Mouse (Mus musculus): Measurements from ENCODE around the gene Nfkb2.

Nfkb2 gene

GRCm38 (mm10) chr19:46322144-46322995 is 18.2 kb downstream of the Nfkb2 start:
- intact Hi-C loops (cut with DNase I): no loop called here

DNA sequence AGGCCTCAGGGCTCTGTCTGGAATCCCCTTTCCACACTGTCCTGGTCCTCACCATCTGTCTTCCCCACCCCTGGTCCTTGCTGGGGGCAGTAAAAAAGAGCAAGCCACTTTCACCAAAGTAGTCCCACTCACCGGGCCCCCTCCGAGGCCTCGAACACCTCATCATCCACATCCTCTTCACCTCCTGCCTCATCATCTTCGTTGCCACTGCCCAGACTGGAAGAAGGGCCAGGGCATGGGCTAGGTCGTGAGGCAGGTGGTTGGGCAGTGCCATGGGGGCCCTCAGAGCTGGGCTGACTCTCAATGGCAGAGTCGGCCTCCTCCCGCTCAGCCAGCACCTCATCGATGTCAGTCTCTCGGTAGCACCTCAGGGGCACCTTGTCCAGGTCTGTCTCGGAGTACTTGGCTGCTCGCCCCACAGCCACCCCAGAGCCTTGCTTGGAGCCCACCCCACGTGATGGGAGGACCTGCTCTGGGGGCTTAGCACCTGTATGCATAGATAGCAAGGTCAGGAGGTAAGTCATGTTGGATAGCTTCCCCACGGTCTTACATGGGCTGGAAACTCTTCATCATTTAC is 19.0 kb downstream of the Nfkb2 start:
- intact Hi-C loops (cut with DNase I): no loop called here

- intact Hi-C loops (cut with DNase I): no loop called here
Measured at GRCm38 (mm10) chr19:46323716-46324115, 19.6 kb downstream of the Nfkb2 start.

- intact Hi-C loops (cut with DNase I): no loop called here
Measured at GRCm38 (mm10) chr19:46324366-46324765, 20.2 kb downstream of the Nfkb2 start.

GRCm38 (mm10) chr19:46324918-46325317 is 20.8 kb downstream of the Nfkb2 start:
- intact Hi-C loops (cut with DNase I): no loop called here

DNA sequence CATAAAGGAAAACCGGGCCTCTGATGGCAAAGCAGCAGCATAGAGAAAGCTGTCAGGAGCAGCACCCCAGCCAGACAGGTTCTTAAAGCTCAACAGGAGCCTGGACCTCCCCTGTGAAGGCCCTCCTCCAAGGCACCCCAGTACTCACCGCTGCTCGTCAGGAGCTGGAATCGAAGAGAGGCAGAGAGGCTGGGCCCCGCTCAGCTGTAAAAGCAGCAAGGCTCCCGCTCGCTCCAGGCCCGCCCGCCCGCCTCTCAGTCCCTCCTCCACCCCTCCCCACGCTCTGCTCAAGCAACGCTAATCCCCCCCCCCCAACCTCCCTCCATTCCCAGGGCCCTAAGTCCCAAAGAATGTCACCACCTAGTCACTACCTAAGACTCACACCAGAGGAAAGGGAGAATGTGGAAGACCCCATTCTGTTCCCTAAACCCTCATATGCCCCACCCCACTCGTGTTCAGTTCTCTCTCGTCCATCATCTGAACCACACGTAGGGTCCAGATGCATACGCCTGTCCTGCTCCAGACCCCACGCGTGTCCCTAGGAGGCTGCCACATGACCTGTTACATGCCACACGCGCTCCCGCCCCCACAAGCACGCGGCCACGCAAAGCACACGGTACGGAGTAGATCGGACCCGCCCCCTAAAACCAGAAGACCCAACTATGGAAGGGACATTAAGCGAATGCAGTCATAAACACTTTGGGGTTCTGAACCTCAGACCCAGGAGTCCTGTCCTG is 22.1 kb downstream of the Nfkb2 start:
- intact Hi-C loops (cut with DNase I): no loop called here

DNA sequence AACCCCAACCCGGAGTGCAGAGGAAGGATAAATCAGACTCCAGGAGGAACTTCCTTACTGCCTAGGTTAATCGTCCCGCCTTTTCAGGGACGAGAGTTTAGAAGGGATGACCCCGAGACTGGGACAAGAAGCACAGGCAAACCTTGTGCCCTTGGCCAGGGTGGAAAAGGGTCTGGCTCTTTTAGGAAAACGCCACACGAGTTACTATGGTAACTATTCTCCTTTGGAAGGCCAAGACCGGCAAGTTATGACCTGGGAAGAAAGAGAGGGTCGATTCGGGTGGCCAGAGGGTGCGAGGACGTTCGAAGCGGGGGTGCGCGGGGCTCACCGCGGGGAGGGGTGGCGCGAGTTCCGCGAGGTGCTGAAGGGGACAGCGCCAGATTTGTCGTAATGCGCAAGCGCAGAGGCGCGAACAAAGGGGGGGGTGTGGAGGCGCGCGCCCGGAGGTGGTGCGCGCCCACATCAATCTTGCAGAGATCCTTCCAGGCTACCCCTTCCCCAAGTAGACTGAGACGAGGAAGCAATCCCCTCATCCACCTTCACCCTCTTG is 22.7 kb downstream of the Nfkb2 start, which contains the start of gene Psd:
Gene Psd, minus strand, starts transcription at position 401 of the 550 bp plus-strand sequence.
- intact Hi-C loops (cut with DNase I): no loop called here

GRCm38 (mm10) chr19:46327531-46328064 is 23.5 kb downstream of the Nfkb2 start:
- intact Hi-C loops (cut with DNase I): no loop called here

GRCm38 (mm10) chr19:46328081-46329030 is 24.2 kb downstream of the Nfkb2 start, which contains the start of gene Fbxl15:
TSS of gene Fbxl15 (plus strand) at chr19:46328184.
- intact Hi-C loops (cut with DNase I): no loop called here

GRCm38 (mm10) chr19:46329031-46329641 is 25.0 kb downstream of the Nfkb2 start:
- intact Hi-C loops (cut with DNase I): no loop called here

DNA sequence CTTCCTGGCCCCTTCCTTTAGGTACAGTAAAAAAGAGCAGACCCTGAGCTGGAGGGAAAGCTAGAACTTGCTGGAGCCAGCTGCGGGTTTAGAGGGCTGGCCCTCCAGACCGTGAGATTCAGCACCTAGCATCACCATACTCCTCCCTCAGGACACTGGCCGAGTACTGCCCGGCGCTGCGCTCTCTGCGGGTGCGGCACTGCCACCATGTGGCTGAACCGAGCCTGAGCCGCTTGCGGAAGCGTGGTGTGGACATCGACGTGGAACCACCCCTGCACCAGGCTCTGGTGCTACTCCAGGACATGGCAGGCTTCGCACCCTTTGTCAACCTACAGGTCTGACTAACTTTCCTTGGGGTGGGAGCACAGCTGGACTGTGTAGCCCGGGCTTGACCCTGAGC is 25.8 kb downstream of the Nfkb2 start:
- intact Hi-C loops (cut with DNase I): loop anchor here (1.0 to 5.0 kb wide), 2 partner anchors 26 to 37 kb away; partner anchors contain the start of gene Nfkb2

DNA sequence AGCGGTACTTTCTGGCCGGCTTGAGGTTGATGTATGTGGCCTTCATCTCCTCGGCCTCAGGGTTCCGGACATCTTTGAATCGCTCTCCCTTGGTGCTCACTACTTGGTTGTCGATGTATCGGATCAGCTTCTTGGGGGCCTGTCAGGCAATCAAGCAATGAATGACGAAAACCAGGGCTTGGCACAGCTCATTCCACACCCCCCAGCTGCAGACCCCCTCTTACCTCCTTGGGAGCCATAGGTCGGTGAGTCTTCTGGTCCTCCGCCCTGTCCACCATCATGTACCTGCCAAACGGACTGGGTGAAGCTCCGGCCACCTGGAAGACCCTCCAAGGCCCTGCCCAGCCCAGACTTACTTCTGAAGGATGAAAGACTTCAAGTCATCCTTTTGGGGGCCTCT is 26.6 kb downstream of the Nfkb2 start:
- intact Hi-C loops (cut with DNase I): loop anchor here (1.0 to 5.0 kb wide), 2 partner anchors 26 to 37 kb away; partner anchors contain the start of gene Nfkb2

DNA sequence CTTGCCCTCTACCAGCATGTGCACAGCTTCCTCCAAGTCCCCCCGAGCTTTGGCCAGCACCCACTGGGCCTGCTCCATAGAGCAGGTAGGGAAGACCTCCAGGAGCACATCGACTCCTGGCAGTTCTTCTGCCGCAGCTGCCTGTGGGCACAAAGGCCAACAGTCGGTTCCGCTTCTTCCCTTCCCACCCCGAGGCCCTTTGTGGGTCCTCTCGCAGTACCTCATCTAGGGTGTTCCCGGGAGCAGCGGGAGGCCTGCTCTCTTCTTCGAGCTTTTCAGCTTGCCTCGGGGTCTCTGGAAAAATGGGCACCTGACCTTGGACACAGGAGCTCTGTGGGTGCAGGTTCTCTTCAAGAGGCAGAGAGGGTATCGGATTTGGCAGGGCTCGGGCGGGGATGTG is 27.2 kb downstream of the Nfkb2 start:
- intact Hi-C loops (cut with DNase I): loop anchor here (5.0 kb wide), 1 partner anchor 36 kb away; no protein-coding TSS in a partner anchor

DNA sequence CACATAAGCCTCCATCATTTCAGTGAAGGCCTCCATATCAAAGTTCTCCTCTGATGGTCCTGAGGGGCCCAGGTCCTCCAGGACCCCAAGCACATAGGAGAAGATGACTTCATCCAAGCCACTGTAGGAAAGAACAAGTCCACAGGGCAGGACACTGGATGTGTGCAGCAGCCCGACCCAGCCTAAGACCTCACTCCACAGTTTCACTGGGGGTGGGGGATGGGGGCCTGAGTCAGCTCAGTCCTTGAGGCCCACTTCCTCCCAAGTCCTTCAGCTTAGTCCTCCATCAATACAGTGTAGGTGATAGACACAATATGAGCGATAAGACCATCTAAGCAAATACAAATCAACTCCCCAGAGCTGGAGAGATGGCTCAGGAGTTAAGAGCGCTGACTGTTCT is 27.8 kb downstream of the Nfkb2 start:
- intact Hi-C loops (cut with DNase I): loop anchor here (5.0 kb wide), 1 partner anchor 35 kb away; no protein-coding TSS in a partner anchor

DNA sequence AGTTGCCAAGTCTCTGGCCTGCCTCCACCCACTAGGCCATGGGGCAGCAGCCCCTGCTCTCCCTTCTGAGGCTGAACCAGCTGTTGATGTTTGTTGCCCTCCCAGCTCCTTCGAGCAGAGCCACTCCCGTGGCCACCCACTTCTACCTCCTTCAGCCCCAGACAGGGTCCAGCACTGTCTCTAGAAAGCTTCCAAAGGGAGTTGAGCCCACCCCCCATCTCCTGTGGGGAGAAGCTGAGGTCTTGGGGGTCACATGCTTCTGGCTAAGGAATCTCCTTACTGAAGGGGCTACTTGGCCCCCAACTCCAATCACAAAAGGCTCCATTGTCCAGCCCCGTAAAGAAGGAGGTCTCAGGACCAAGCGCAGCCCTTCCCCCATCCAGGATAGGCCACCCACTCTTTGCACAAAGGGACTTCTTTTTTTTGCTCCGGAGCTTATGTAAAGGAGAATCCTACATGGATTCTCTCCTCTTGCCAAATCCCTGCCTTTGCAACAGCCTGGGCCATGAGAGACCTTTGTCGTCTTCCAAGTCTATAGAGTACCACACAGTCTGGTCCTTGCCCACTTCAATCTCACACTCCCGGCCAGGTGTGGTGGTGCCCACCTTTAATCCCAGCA is 28.7 kb downstream of the Nfkb2 start:
- intact Hi-C loops (cut with DNase I): loop anchor here (5.0 kb wide), 1 partner anchor 34 kb away; no protein-coding TSS in a partner anchor

- intact Hi-C loops (cut with DNase I): loop anchor here (5.0 kb wide), 1 partner anchor 33 kb away; no protein-coding TSS in a partner anchor
Measured at GRCm38 (mm10) chr19:46333906-46334305, 29.8 kb downstream of the Nfkb2 start.

- intact Hi-C loops (cut with DNase I): no loop called here
Measured at GRCm38 (mm10) chr19:46337719-46338330, 33.7 kb downstream of the Nfkb2 start.

- intact Hi-C loops (cut with DNase I): no loop called here
Measured at GRCm38 (mm10) chr19:46338331-46338936, 34.3 kb downstream of the Nfkb2 start, which contains the start of gene Cuedc2. TSS of gene Cuedc2 (minus strand) at chr19:46338702.
